Mouse (Mus musculus): ENCODE data around the gene Lrch4.

GRCm38 (mm10) chr5:137684294-137685123 lies 55.6 kb downstream of the Lrch4 start, which contains the start of gene Agfg2:
- TF ChIP-seq CTCF (IDR thresholded peaks at IDR 0.05; ENCODE audit: borderline replicate concordance, insufficient read depth, low read length), result no peak
- TF ChIP-seq POLR2A (IDR thresholded peaks at IDR 0.05; ENCODE audit: low read depth, low read length), result peak; percentile 79

Measured in embryonic fibroblast, embryonic 13.5 days (primary cell).